Mouse (Mus musculus) liver, adult 2 months (tissue): ENCODE results near the gene Mmp9.

ENCODE experiments used
- CTCF ChIP-seq: fragments of 200-500 bp; IDR thresholded peaks from 2 replicates; pipeline ENCODE4 v1.5.1; 2011; ENCODE audit warnings: low read depth, low read length, control low read depth
- POLR2A ChIP-seq: fragments of 200-500 bp; IDR thresholded peaks from 2 replicates; pipeline ENCODE4 v1.6.1; 2011; ENCODE audit warnings: low read length, control low read depth; ENCODE audit not compliant: insufficient read depth; ENCODE audit errors: extremely low read depth

- TF ChIP-seq CTCF = no peak
- no peak for TF ChIP-seq POLR2A
Observed at GRCm38 (mm10) chr2:164962183-164962580, 21.6 kb downstream of the Mmp9 start.
